Comparison of ENCODE assay signal across 10 mouse cellular contexts in the genomic region with DNA sequence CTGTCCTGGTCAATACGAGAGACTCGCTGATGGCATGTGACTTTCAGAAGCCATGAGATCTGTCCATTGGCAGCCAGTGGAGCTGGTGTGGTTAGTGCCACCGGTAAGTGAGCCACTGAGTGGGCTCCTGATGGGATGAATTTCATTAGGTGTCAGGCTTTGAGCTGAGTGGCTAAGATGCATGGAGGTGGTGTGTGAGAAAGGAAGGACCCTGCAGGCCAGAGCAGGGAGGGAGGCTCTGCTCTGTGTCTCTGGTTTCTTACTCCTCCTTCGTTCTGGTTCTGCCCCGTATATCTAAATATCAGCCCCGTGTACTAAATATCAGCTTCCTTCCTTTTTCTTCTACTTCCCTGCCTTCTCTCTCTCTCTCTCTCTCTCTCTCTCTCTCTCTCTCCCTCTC. TPM values are rescaled to one million over a fixed set of nuclear protein-coding genes. Genes with fewer than 3 reads are reported as not detected.
DNase-seq lines count a peak whose midpoint lies in the region; ATAC-seq and TF ChIP-seq lines count a peak whose summit lies in the region.
"Had no signal": no experiment of that assay in that cellular context is flagged by ENCODE, and none has a peak within 500 bp of the region (broad histone marks: within the 10 kb centered on the region; RNA-seq: fewer than 3 reads in every experiment).

No protein-coding gene starts in this region.

- H3K27me3 ChIP-seq in stomach, embryonic 15.5 days (replicated peaks) = no peaks in the 10 kb centered on the region
- H3K27me3 ChIP-seq in stomach, postnatal 0 days (ENCODE audit: control insufficient read depth, insufficient read depth, low read length) = no peaks in the 10 kb centered on the region
- no peaks in the 10 kb centered on the region for H3K27me3 ChIP-seq in forebrain, embryonic 16.5 days (replicated peaks; ENCODE audit: control insufficient read depth, insufficient read depth, low read length)
- H3K27me3 ChIP-seq in liver, embryonic 15.5 days = no peaks in the 10 kb centered on the region

- H3K9ac ChIP-seq in stomach, embryonic 15.5 days = no peak overlapping the region
- no peak overlapping the region for H3K9ac ChIP-seq in stomach, postnatal 0 days (ENCODE audit: low read length)
- no peak overlapping the region for H3K9ac ChIP-seq in forebrain, embryonic 16.5 days (replicated peaks; ENCODE audit: low read depth, low read length)
- no peak overlapping the region for H3K9ac ChIP-seq in liver, embryonic 15.5 days

- no peak for TF ChIP-seq CTCF in stomach, postnatal 0 days (IDR thresholded peaks at IDR 0.05; ENCODE audit: low read depth)

- DNase-seq in stomach, postnatal 0 days (ENCODE audit: low spot score) = no peak
- DNase-seq in retina, embryonic 14.5 days (ENCODE audit: low spot score) = no peak
- DNase-seq in spleen, postnatal 10 days (ENCODE audit: low spot score in 2 of 2) = no peak
- DNase-seq in urinary bladder, postnatal 14 days (ENCODE audit: low spot score) = no peak
- DNase-seq: embryo, embryonic 11 days; right cerebral cortex, postnatal 25 days had no signal

- no peaks in the 10 kb centered on the region for H3K36me3 ChIP-seq in stomach, embryonic 15.5 days
- H3K36me3 ChIP-seq in stomach, postnatal 0 days (ENCODE audit: control insufficient read depth, insufficient read depth, low read length) = no peaks in the 10 kb centered on the region
- no peaks in the 10 kb centered on the region for H3K36me3 ChIP-seq in forebrain, embryonic 16.5 days (ENCODE audit: control insufficient read depth, insufficient read depth)
- no peaks in the 10 kb centered on the region for H3K36me3 ChIP-seq in liver, embryonic 15.5 days (replicated peaks)

- H3K27ac ChIP-seq in stomach, embryonic 15.5 days = no peak overlapping the region
- H3K27ac ChIP-seq in stomach, postnatal 0 days (replicated peaks) = no peak overlapping the region
- no peak overlapping the region for H3K27ac ChIP-seq in forebrain, embryonic 16.5 days (ENCODE audit: low read length)
- H3K27ac ChIP-seq in liver, embryonic 15.5 days (replicated peaks) = no peak overlapping the region
- H3K27ac ChIP-seq: left cerebral cortex, adult 2 months had no signal

- 0 out of 2 replicates have a peak, but pooled peaks cover 4% of the 10 kb centered on the region for H3K4me1 ChIP-seq in stomach, embryonic 15.5 days
- H3K4me1 ChIP-seq in stomach, postnatal 0 days (replicated peaks; ENCODE audit: control insufficient read depth, insufficient read depth) = peaks cover 4% of the 10 kb centered on the region; the same call in 1 of the 2 replicates
- H3K4me1 ChIP-seq in forebrain, embryonic 16.5 days (replicated peaks; ENCODE audit: control insufficient read depth, insufficient read depth, low read length) = peaks cover 10% of the 10 kb centered on the region
- peaks cover 8% of the 10 kb centered on the region; the same call in 1 of the 2 replicates for H3K4me1 ChIP-seq in liver, embryonic 15.5 days (replicated peaks)

- H3K9me3 ChIP-seq in stomach, embryonic 15.5 days = no peaks in the 10 kb centered on the region
- no peaks in the 10 kb centered on the region for H3K9me3 ChIP-seq in stomach, postnatal 0 days (ENCODE audit: control insufficient read depth, low read length)
- peaks cover 3% of the 10 kb centered on the region; the same call in 1 of the 2 replicates for H3K9me3 ChIP-seq in forebrain, embryonic 16.5 days (ENCODE audit: control insufficient read depth, low read length)
- H3K9me3 ChIP-seq in liver, embryonic 15.5 days (replicated peaks) = no peaks in the 10 kb centered on the region

- 52% methylated on average over 6 of the region's 6 CpGs for WGBS in stomach, embryonic 15.5 days
- WGBS in stomach, postnatal 0 days = 69% methylated on average over 6 of the region's 6 CpGs
- 66% methylated on average over 6 of the region's 6 CpGs for WGBS in forebrain, embryonic 16.5 days
- WGBS in liver, embryonic 15.5 days (ENCODE audit: insufficient replicate concordance) = 20% methylated on average over 6 of the region's 6 CpGs

- no peak for TF ChIP-seq EP300 in stomach, postnatal 0 days (optimal IDR thresholded peaks at IDR 0.05)

- peak overlapping the region; percentile 56 for H3K4me2 ChIP-seq in stomach, embryonic 15.5 days
- no peak overlapping the region for H3K4me2 ChIP-seq in stomach, postnatal 0 days (replicated peaks; ENCODE audit: low read depth)
- peak overlapping the region; percentile 53 for H3K4me2 ChIP-seq in forebrain, embryonic 16.5 days (ENCODE audit: low read length)
- peak overlapping the region; percentile 39 for H3K4me2 ChIP-seq in liver, embryonic 15.5 days

- no peak overlapping the region for H3K4me3 ChIP-seq in stomach, embryonic 15.5 days (replicated peaks)
- H3K4me3 ChIP-seq in stomach, postnatal 0 days (ENCODE audit: low read depth, low read length) = no peak overlapping the region
- H3K4me3 ChIP-seq in forebrain, embryonic 16.5 days (replicated peaks; ENCODE audit: low read length) = no peak overlapping the region
- no peak overlapping the region for H3K4me3 ChIP-seq in liver, embryonic 15.5 days (replicated peaks)
- H3K4me3 ChIP-seq: left cerebral cortex, adult 2 months had no signal

- ATAC-seq in stomach, embryonic 15.5 days (ENCODE audit: insufficient read depth, low FRiP score, low read depth) = no peak
- no peak for ATAC-seq in stomach, postnatal 0 days (ENCODE audit: low FRiP score, low TSS enrichment)
- ATAC-seq in forebrain, embryonic 16.5 days = 0 out of 2 replicates have a peak, but pooled peaks have one; percentile 18
- ATAC-seq in liver, embryonic 15.5 days (ENCODE audit: insufficient read depth) = no peak

RNA-seq across cellular contexts. Expression of gene Llph, which starts 44.4 kb away (rescaled TPM):
- polyA plus RNA-seq in stomach, embryonic 15.5 days (2015; fragmentation: Nextera tagmentation; extraction: Ambion mirVana) = 52.5 and 53.8 TPM in 2 replicates
- 46.6 and 47.5 TPM in 2 replicates for polyA plus RNA-seq in stomach, postnatal 0 days (2015; fragmentation: Nextera tagmentation; extraction: Ambion mirVana)
- polyA plus RNA-seq in forebrain, embryonic 16.5 days (2015; fragmentation: Nextera tagmentation; extraction: Ambion mirVana) = 33.1 and 43.8 TPM in 2 replicates
- 20.4 and 23.3 TPM in 2 replicates for polyA plus RNA-seq in liver, embryonic 15.5 days (2015; fragmentation: Nextera tagmentation; extraction: Ambion mirVana)
